25 mouse cellular contexts compared by ENCODE assay signal in the genomic region with DNA sequence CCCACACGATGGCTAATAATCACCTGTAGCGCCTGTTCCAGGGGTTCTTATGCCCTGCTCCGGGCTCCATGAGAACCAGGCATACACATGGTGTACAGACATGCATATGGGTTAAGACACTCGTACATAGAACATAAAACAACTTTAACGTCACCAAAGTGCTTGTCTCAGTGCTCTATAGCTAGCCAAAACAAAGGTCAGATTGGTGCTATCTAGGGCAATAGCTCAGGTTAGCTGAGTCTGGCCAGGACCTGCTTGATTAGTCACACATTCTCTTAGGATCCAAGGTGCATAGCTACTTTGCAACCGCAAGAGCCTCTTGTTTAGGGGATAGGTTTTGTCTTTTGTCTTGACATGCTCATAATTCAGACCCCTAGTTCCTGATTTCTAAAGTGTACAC.
"Had no signal": no experiment of that assay in that cellular context is flagged by ENCODE, and none has a peak within 500 bp of the region (broad histone marks: within the 10 kb centered on the region; RNA-seq: fewer than 3 reads in every experiment).

No protein-coding gene starts in this region.

- H3K4me2 ChIP-seq: heart, embryonic 12.5 days; hindbrain, embryonic 13.5 days; hindbrain, embryonic 15.5 days; kidney, embryonic 15.5 days; limb, embryonic 13.5 days; limb, embryonic 15.5 days; liver, embryonic 13.5 days; liver, embryonic 15.5 days had no signal

- H3K27ac ChIP-seq: gastrocnemius, adult 2 months; heart, embryonic 10.5 days; hindbrain, embryonic 13.5 days; hindbrain, embryonic 15.5 days; hindbrain, postnatal 0 days; kidney, embryonic 15.5 days; kidney, postnatal 0 days; limb, embryonic 13.5 days; limb, embryonic 15.5 days; liver, embryonic 13.5 days; liver, embryonic 15.5 days had no signal

- H3K36me3 ChIP-seq: heart, embryonic 10.5 days; heart, embryonic 12.5 days; hindbrain, embryonic 13.5 days; hindbrain, embryonic 15.5 days; kidney, embryonic 15.5 days; limb, embryonic 13.5 days; limb, embryonic 15.5 days; liver, embryonic 13.5 days; liver, embryonic 15.5 days had no signal

- H3K27me3 ChIP-seq: heart, embryonic 12.5 days; hindbrain, embryonic 13.5 days; hindbrain, embryonic 15.5 days; kidney, embryonic 15.5 days; limb, embryonic 13.5 days; limb, embryonic 15.5 days; liver, embryonic 13.5 days; liver, embryonic 15.5 days had no signal

- H3K4me1 ChIP-seq: heart, embryonic 10.5 days; heart, embryonic 12.5 days; hindbrain, embryonic 13.5 days; hindbrain, embryonic 15.5 days; kidney, embryonic 15.5 days; limb, embryonic 13.5 days; limb, embryonic 15.5 days; liver, embryonic 13.5 days; liver, embryonic 15.5 days had no signal

- H3K9me3 ChIP-seq: heart, embryonic 10.5 days; heart, embryonic 12.5 days; hindbrain, embryonic 13.5 days; hindbrain, embryonic 15.5 days; kidney, embryonic 15.5 days; limb, embryonic 13.5 days; limb, embryonic 15.5 days; liver, embryonic 13.5 days; liver, embryonic 15.5 days had no signal

- ATAC-seq: hindbrain, postnatal 0 days had no signal

- H3K4me3 ChIP-seq: gastrocnemius, adult 2 months; heart, embryonic 10.5 days; heart, embryonic 12.5 days; hindbrain, embryonic 13.5 days; hindbrain, embryonic 15.5 days; kidney, embryonic 15.5 days; limb, embryonic 13.5 days; limb, embryonic 15.5 days; liver, embryonic 13.5 days; liver, embryonic 15.5 days had no signal

- H3K9ac ChIP-seq: heart, embryonic 12.5 days; hindbrain, embryonic 13.5 days; hindbrain, embryonic 15.5 days; kidney, embryonic 15.5 days; limb, embryonic 13.5 days; limb, embryonic 15.5 days; liver, embryonic 13.5 days; liver, embryonic 15.5 days had no signal

- DNase-seq: gastrocnemius, adult 2 months; gastrocnemius, postnatal 10 days; gastrocnemius, postnatal 25 days; heart, adult 18-20 months; heart, postnatal 10 days; heart, postnatal 4 days; kidney, adult 11 months; kidney, adult 2 months; kidney, adult 9 months; kidney, postnatal 14 days; kidney, postnatal 36 days; layer of hippocampus, adult 9-11 months; layer of hippocampus, postnatal 36 days; left cerebral cortex, postnatal 4 days; liver, embryonic 13.5 days had no signal
